Mouse (Mus musculus) embryonic fibroblast, embryonic 13.5 days (primary cell): ENCODE measurements around the gene Gm5737. TPM values are rescaled to one million over a fixed set of nuclear protein-coding genes. Genes with fewer than 3 reads are reported as not detected.

Source experiments
- H3K27ac ChIP-seq: 2 replicates; pipeline ENCODE4 v1.5.1; 2012; ENCODE audit warnings: low read length, control low read depth, inconsistent platforms; ENCODE audit not compliant: insufficient read depth
- H3K4me1 ChIP-seq: 2 replicates; pipeline ENCODE4 v1.6.1; 2011; ENCODE audit warnings: low read length; ENCODE audit not compliant: control insufficient read depth, insufficient read depth
- H3K4me3 ChIP-seq: 2 replicates; pipeline ENCODE4 v1.5.1; 2011; ENCODE audit warnings: mild to moderate bottlenecking, control low read depth, low read length; ENCODE audit not compliant: insufficient read depth
- CTCF ChIP-seq: IDR thresholded peaks from 2 replicates; pipeline ENCODE4 v1.5.1; 2011; ENCODE audit warnings: mild to moderate bottlenecking, control low read depth, low read length, moderate library complexity, borderline replicate concordance; ENCODE audit not compliant: insufficient read depth
- POLR2A ChIP-seq: IDR thresholded peaks from 2 replicates; pipeline ENCODE4 v1.6.1; 2011; ENCODE audit warnings: low read depth, mild to moderate bottlenecking, control low read depth, low read length, moderate library complexity
- polyA plus RNA-seq: library from polyadenylated mRNA; stranded (reverse); fragments of >200 nt; gene quantifications from 2 replicates; pipeline ENCODE4 v1.2.4, GENCODE M21; 2011; ENCODE audit warnings: low read depth; ENCODE audit not compliant: missing spikeins, insufficient read length

The Gm5737 gene
- polyA plus RNA-seq, 1 experiment, result not detected

GRCm38 (mm10) chr7:120873083-120873482 lies 60.9 kb downstream of the Gm5737 start:
- TF ChIP-seq POLR2A (no peak), CTCF (no peak)

GRCm38 (mm10) chr7:120874021-120874420 lies 61.9 kb downstream of the Gm5737 start:
- Histone ChIP-seq H3K27ac (no peak overlapping the region), H3K4me3 (no peak overlapping the region), H3K4me1 (peaks cover 5% of the 10 kb centered on the region; the same call in 1 of the 2 replicates)
- no peak for TF ChIP-seq CTCF
- no peak for TF ChIP-seq POLR2A

More at GRCm38 (mm10) chr7:120873083-120873482, 60.9 kb downstream of the Gm5737 start:
- peaks cover 3% of the 10 kb centered on the region; the same call in 1 of the 2 replicates for H3K4me1 ChIP-seq
- no peak overlapping the region for H3K4me3 ChIP-seq
- H3K27ac ChIP-seq, result no peak overlapping the region

GRCm38 (mm10) chr7:120874764-120875539 lies 62.8 kb downstream of the Gm5737 start:
- TF ChIP-seq POLR2A (no peak), CTCF (no peak)
- H3K4me3 ChIP-seq, result no peak overlapping the region
- peaks cover 4% of the 10 kb centered on the region; the same call in 1 of the 2 replicates for H3K4me1 ChIP-seq
- no peak overlapping the region for H3K27ac ChIP-seq

- TF ChIP-seq CTCF, result no peak
- TF ChIP-seq POLR2A, result no peak
- Histone ChIP-seq H3K4me1 (peaks cover 2% of the 10 kb centered on the region; the same call in 1 of the 2 replicates), H3K4me3 (no peak overlapping the region), H3K27ac (no peak overlapping the region)
Measured at GRCm38 (mm10) chr7:120875540-120876388, 63.6 kb downstream of the Gm5737 start.

GRCm38 (mm10) chr7:120878271-120878670 lies 66.1 kb downstream of the Gm5737 start:
- TF ChIP-seq CTCF, result no peak
- no peak for TF ChIP-seq POLR2A
- peak overlapping the region; percentile 43; the same call in 1 of the 2 replicates for H3K27ac ChIP-seq

GRCm38 (mm10) chr7:120879972-120880371 lies 67.8 kb downstream of the Gm5737 start:
- H3K4me1 ChIP-seq, result peaks cover 2% of the 10 kb centered on the region; the same call in 1 of the 2 replicates
- no peak overlapping the region for H3K4me3 ChIP-seq
- no peak for TF ChIP-seq CTCF
- no peak for TF ChIP-seq POLR2A
- no peak overlapping the region for H3K27ac ChIP-seq

More at GRCm38 (mm10) chr7:120878271-120878670, 66.1 kb downstream of the Gm5737 start:
- Histone ChIP-seq H3K4me1 (peaks cover 2% of the 10 kb centered on the region; the same call in 1 of the 2 replicates), H3K4me3 (no peak overlapping the region)

GRCm38 (mm10) chr7:120880770-120881169 lies 68.6 kb downstream of the Gm5737 start:
- no peak overlapping the region for H3K27ac ChIP-seq
- TF ChIP-seq CTCF (no peak), POLR2A (no peak)

More at GRCm38 (mm10) chr7:120880770-120881169, 68.6 kb downstream of the Gm5737 start:
- Histone ChIP-seq H3K4me3 (no peak overlapping the region), H3K4me1 (peaks cover 2% of the 10 kb centered on the region; the same call in 1 of the 2 replicates)

Other genes with a start within 250 kb of the Gm5737 start
- 176 and 203 TPM in 2 replicates for gene Uqcrc2, start 177.2 kb upstream of the Gm5737 start, polyA plus RNA-seq
- not detected in 2 replicates for gene Pdzd9, start 142.0 kb upstream of the Gm5737 start, polyA plus RNA-seq
- 37.5 and 38.6 TPM in 2 replicates for gene Mosmo, start 134.7 kb upstream of the Gm5737 start, polyA plus RNA-seq
- 0.13 TPM in 1 of 2 replicates, not detected in the other for gene Vwa3a, start 73.0 kb upstream of the Gm5737 start, polyA plus RNA-seq
- 42.0 and 47.7 TPM in 2 replicates for gene Eef2k, start 30.5 kb downstream of the Gm5737 start, polyA plus RNA-seq
- 22.0 and 24.0 TPM in 2 replicates for gene Polr3e, start 105.4 kb downstream of the Gm5737 start, polyA plus RNA-seq
- gene Cdr2, start 169.9 kb downstream of the Gm5737 start, polyA plus RNA-seq, result 44.6 and 51.9 TPM in 2 replicates
- gene Mfsd13b, start 170.1 kb downstream of the Gm5737 start, polyA plus RNA-seq, result not detected in 2 replicates
- gene Mettl9, start 222.1 kb downstream of the Gm5737 start, polyA plus RNA-seq, result 126 and 171 TPM in 2 replicates